Mouse (Mus musculus) megakaryocyte-erythroid progenitor cell, adult 5-6 weeks (primary cell): ENCODE data around the gene Hbp1. TPM values are rescaled to one million over a fixed set of nuclear protein-coding genes. Genes with fewer than 3 reads are reported as not detected.

Source experiments
- ATAC-seq: replicated peaks from 2 replicates; pipeline ENCODE4 v1.8.0; 2016; ENCODE audit warnings: mild to moderate bottlenecking, inconsistent platforms; ENCODE audit not compliant: severe bottlenecking, poor library complexity, low FRiP score, low TSS enrichment
- total RNA-seq, 2 experiments: library from RNA; stranded (forward) in 1 of 2; stranded (reverse) in 1 of 2; fragments of 200-1000, 215-1000 nt in 1 of 2; fragments of >200 nt in 1 of 2; fragmentation: Nextera tagmentation in 1 of 2; gene quantifications; 2 replicates each; pipeline ENCODE4 v1.2.3; 2014 to 2017

The Hbp1 gene
- total RNA-seq, 2 experiments from 2014 or later = 37.9 to 50.5 TPM

DNA sequence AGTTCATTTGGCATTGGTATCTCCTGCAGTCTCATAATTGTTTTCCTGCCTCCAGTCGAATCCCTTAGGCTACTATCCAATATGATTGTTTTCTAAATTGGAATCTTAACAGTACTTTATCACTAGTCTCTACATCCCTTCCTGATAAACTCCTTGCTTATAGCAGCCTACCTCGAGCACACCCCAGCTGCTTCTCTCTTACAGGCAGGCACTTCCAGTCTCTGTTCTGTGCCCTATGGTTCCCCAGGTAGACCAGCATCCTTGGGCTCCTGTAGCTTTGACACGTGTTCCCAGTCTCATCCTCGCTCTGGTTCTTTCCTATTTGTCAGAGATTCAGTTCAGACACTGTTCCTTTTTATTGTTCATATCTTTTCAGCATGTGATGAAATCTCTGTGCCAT lies 66.0 kb downstream of the Hbp1 start:
- ATAC-seq = no peak

DNA sequence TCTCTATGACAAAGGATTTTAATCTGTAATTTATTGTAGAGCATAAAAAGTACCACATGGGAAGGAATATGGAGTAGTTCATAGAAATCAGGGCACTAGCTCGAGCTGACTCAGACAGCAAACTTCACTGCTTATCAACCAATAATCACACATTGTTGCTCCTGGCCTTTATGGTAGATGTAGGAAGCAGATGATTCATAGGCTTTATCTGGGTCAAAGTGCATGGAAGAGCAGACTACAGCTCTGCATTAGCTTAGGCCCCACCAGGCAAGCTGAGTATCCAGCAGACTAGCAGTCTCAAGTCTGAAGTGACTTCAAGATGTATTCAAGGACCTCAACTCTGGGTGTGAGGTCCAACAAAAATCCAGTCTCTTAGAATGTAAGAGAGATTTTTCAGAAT lies 67.6 kb downstream of the Hbp1 start:
- ATAC-seq = no peak

- no peak for ATAC-seq
These were observed 73.6 kb downstream of the Hbp1 start for GRCm38 (mm10) chr12:31876775-31877174.

Other genes starting within 250 kb of the Hbp1 start
- not detected in 2 replicates for gene Gpr22, start 236.6 kb downstream of the Hbp1 start, total RNA-seq (2014; fragmentation: Nextera tagmentation)
- not detected in 2 replicates for gene Gpr22, start 236.6 kb downstream of the Hbp1 start, total RNA-seq (2017)
- gene Prkar2b, start 110.8 kb upstream of the Hbp1 start, total RNA-seq (2014; fragmentation: Nextera tagmentation) = 106 and 110 TPM in 2 replicates
- 158 and 172 TPM in 2 replicates for gene Prkar2b, start 110.8 kb upstream of the Hbp1 start, total RNA-seq (2017)